Mouse (Mus musculus): Measurements from ENCODE around the gene Gm10912. TPM values are rescaled to one million over a fixed set of nuclear protein-coding genes. Genes with fewer than 3 reads are reported as not detected.
"Not testable (repeated sequence)": the region's sequence is repeated elsewhere in the genome, so short reads cannot be mapped to it uniquely, and the experiment has no call there.

The Gm10912 gene
- not detected in 2 replicates for polyA plus RNA-seq (2016; fragmentation: Nextera tagmentation; extraction: Ambion mirVana)

GRCm38 (mm10) chr2:104065526-104065925 lies at the start of gene Gm10912:
Gene Gm10912, plus strand, starts transcription at chr2:104065826.
- not testable (repeated sequence) for H3K9ac ChIP-seq (replicated peaks); H3K4me1 ChIP-seq (replicated peaks); H3K27me3 ChIP-seq; H3K27ac ChIP-seq; H3K4me2 ChIP-seq; H3K4me3 ChIP-seq (replicated peaks); H3K9me3 ChIP-seq; ATAC-seq (ENCODE audit: insufficient number of reproducible peaks, insufficient read depth, low FRiP score, low TSS enrichment, low read depth)
- WGBS = 91% methylated on average over 6 of the region's 6 CpGs
- peaks cover 13% of the 10 kb centered on the region for H3K36me3 ChIP-seq

GRCm38 (mm10) chr2:104023096-104023495 lies 42.5 kb upstream of the Gm10912 start:
- Histone ChIP-seq H3K9ac (replicated peaks) (no peak overlapping the region), H3K27me3 (no peaks in the 10 kb centered on the region), H3K27ac (no peak overlapping the region), H3K9me3 (no peaks in the 10 kb centered on the region), H3K4me3 (replicated peaks) (no peak overlapping the region), H3K36me3 (no peaks in the 10 kb centered on the region), H3K4me1 (replicated peaks) (no peaks in the 10 kb centered on the region), H3K4me2 (no peak overlapping the region)
- 81% methylated on average over 7 of the region's 7 CpGs for WGBS
- ATAC-seq (ENCODE audit: insufficient number of reproducible peaks, insufficient read depth, low FRiP score, low TSS enrichment, low read depth) = no peak

- no peaks in the 10 kb centered on the region for H3K36me3 ChIP-seq
- no peak overlapping the region for H3K9ac ChIP-seq (replicated peaks)
- H3K4me3 ChIP-seq (replicated peaks) = no peak overlapping the region
- H3K27ac ChIP-seq = no peak overlapping the region
- no peak for ATAC-seq (ENCODE audit: insufficient number of reproducible peaks, insufficient read depth, low FRiP score, low TSS enrichment, low read depth)
- H3K4me1 ChIP-seq (replicated peaks) = peaks cover 13% of the 10 kb centered on the region
- 89% methylated on average over 4 of the region's 4 CpGs for WGBS
- H3K27me3 ChIP-seq = no peaks in the 10 kb centered on the region
- H3K9me3 ChIP-seq = no peaks in the 10 kb centered on the region
- H3K4me2 ChIP-seq = no peak overlapping the region
Observed at GRCm38 (mm10) chr2:104024656-104025055, 41.0 kb upstream of the Gm10912 start.

- H3K27me3 ChIP-seq = no peaks in the 10 kb centered on the region
- peak within 1 kb of the TSS; percentile 89 for H3K9ac ChIP-seq (replicated peaks)
- H3K9me3 ChIP-seq = no peaks in the 10 kb centered on the region
- ATAC-seq (ENCODE audit: insufficient number of reproducible peaks, insufficient read depth, low FRiP score, low TSS enrichment, low read depth) = peak; percentile 96
- H3K4me3 ChIP-seq (replicated peaks) = peak within 1 kb of the TSS; percentile 87
- WGBS = 2% methylated on average over 43 of the region's 44 CpGs
- H3K36me3 ChIP-seq = peaks cover 9% of the 10 kb centered on the region
- H3K27ac ChIP-seq = peak within 1 kb of the TSS; percentile 67; the same call in 1 of the 2 replicates
- peak within 1 kb of the TSS; percentile 80 for H3K4me2 ChIP-seq
- peaks cover 16% of the 10 kb centered on the region for H3K4me1 ChIP-seq (replicated peaks)
Observed at GRCm38 (mm10) chr2:104027458-104028138, 38.0 kb upstream of the Gm10912 start, which contains the start of gene Fbxo3. Gene Fbxo3, plus strand, starts transcription at chr2:104027721.

- peaks cover 16% of the 10 kb centered on the region for H3K4me1 ChIP-seq (replicated peaks)
- H3K27me3 ChIP-seq = no peaks in the 10 kb centered on the region
- peak within 1 kb of the TSS; percentile 89 for H3K9ac ChIP-seq (replicated peaks)
- H3K9me3 ChIP-seq = no peaks in the 10 kb centered on the region
- H3K36me3 ChIP-seq = peaks cover 13% of the 10 kb centered on the region
- peak within 1 kb of the TSS; percentile 87 for H3K4me3 ChIP-seq (replicated peaks)
- H3K4me2 ChIP-seq = peak within 1 kb of the TSS; percentile 80
- peak; percentile 50; the same call in 1 of the 2 replicates for ATAC-seq (ENCODE audit: insufficient number of reproducible peaks, insufficient read depth, low FRiP score, low TSS enrichment, low read depth)
- H3K27ac ChIP-seq = peak within 1 kb of the TSS; percentile 67; the same call in 1 of the 2 replicates
- WGBS = under 1% methylated on average over 32 of the region's 32 CpGs
Observed at GRCm38 (mm10) chr2:104028139-104028723, 37.4 kb upstream of the Gm10912 start, which contains the start of gene 4931422A03Rik. Gene 4931422A03Rik, minus strand, starts transcription at chr2:104028361.

- H3K4me3 ChIP-seq (replicated peaks) = peak overlapping the region; percentile 87
- peak overlapping the region; percentile 89; the same call in 1 of the 2 replicates for H3K9ac ChIP-seq (replicated peaks)
- ATAC-seq (ENCODE audit: insufficient number of reproducible peaks, insufficient read depth, low FRiP score, low TSS enrichment, low read depth) = no peak
- WGBS = 86% methylated on average over 2 of the region's 2 CpGs
- H3K4me1 ChIP-seq (replicated peaks) = peaks cover 16% of the 10 kb centered on the region
- no peaks in the 10 kb centered on the region for H3K27me3 ChIP-seq
- no peaks in the 10 kb centered on the region for H3K9me3 ChIP-seq
- no peak overlapping the region for H3K27ac ChIP-seq
- peaks cover 20% of the 10 kb centered on the region for H3K36me3 ChIP-seq
- H3K4me2 ChIP-seq = peak overlapping the region; percentile 80
Observed at GRCm38 (mm10) chr2:104029074-104029473, 36.6 kb upstream of the Gm10912 start.

GRCm38 (mm10) chr2:104030381-104030780 lies 35.2 kb upstream of the Gm10912 start:
- 84% methylated on average over 3 of the region's 3 CpGs for WGBS
- Histone ChIP-seq H3K4me2 (no peak overlapping the region), H3K36me3 (peaks cover 31% of the 10 kb centered on the region), H3K27me3 (no peaks in the 10 kb centered on the region), H3K4me3 (replicated peaks) (no peak overlapping the region), H3K9ac (replicated peaks) (no peak overlapping the region), H3K4me1 (replicated peaks) (peaks cover 16% of the 10 kb centered on the region), H3K9me3 (no peaks in the 10 kb centered on the region), H3K27ac (no peak overlapping the region)
- ATAC-seq (ENCODE audit: insufficient number of reproducible peaks, insufficient read depth, low FRiP score, low TSS enrichment, low read depth) = no peak

GRCm38 (mm10) chr2:104032056-104032455 lies 33.6 kb upstream of the Gm10912 start:
- H3K9me3 ChIP-seq = no peaks in the 10 kb centered on the region
- peaks cover 16% of the 10 kb centered on the region for H3K4me1 ChIP-seq (replicated peaks)
- H3K4me3 ChIP-seq (replicated peaks) = no peak overlapping the region
- H3K9ac ChIP-seq (replicated peaks) = no peak overlapping the region
- no peaks in the 10 kb centered on the region for H3K27me3 ChIP-seq
- H3K27ac ChIP-seq = no peak overlapping the region
- H3K4me2 ChIP-seq = no peak overlapping the region
- ATAC-seq (ENCODE audit: insufficient number of reproducible peaks, insufficient read depth, low FRiP score, low TSS enrichment, low read depth) = no peak
- peaks cover 46% of the 10 kb centered on the region for H3K36me3 ChIP-seq
- WGBS = 91% methylated on average over 3 of the region's 3 CpGs

GRCm38 (mm10) chr2:104034832-104035472 lies 30.7 kb upstream of the Gm10912 start:
- WGBS = 32% methylated on average over 3 of the region's 3 CpGs
- H3K36me3 ChIP-seq = peaks cover 64% of the 10 kb centered on the region
- no peak for ATAC-seq (ENCODE audit: insufficient number of reproducible peaks, insufficient read depth, low FRiP score, low TSS enrichment, low read depth)
- no peaks in the 10 kb centered on the region for H3K9me3 ChIP-seq
- no peak overlapping the region for H3K4me2 ChIP-seq
- no peak overlapping the region for H3K27ac ChIP-seq
- no peak overlapping the region for H3K4me3 ChIP-seq (replicated peaks)
- H3K4me1 ChIP-seq (replicated peaks) = peaks cover under 1% of the 10 kb centered on the region
- no peaks in the 10 kb centered on the region for H3K27me3 ChIP-seq
- no peak overlapping the region for H3K9ac ChIP-seq (replicated peaks)

GRCm38 (mm10) chr2:104035595-104035994 lies 30.0 kb upstream of the Gm10912 start:
- H3K27ac ChIP-seq = no peak overlapping the region
- no peak overlapping the region for H3K9ac ChIP-seq (replicated peaks)
- H3K4me1 ChIP-seq (replicated peaks) = no peaks in the 10 kb centered on the region
- ATAC-seq (ENCODE audit: insufficient number of reproducible peaks, insufficient read depth, low FRiP score, low TSS enrichment, low read depth) = no peak
- H3K9me3 ChIP-seq = no peaks in the 10 kb centered on the region
- WGBS = 88% methylated on average over 6 of the region's 6 CpGs
- H3K4me2 ChIP-seq = no peak overlapping the region
- peaks cover 69% of the 10 kb centered on the region for H3K36me3 ChIP-seq
- H3K27me3 ChIP-seq = no peaks in the 10 kb centered on the region
- H3K4me3 ChIP-seq (replicated peaks) = no peak overlapping the region

GRCm38 (mm10) chr2:104036316-104036715 lies 29.3 kb upstream of the Gm10912 start:
- Histone ChIP-seq H3K27ac (no peak overlapping the region), H3K36me3 (peaks cover 73% of the 10 kb centered on the region), H3K9me3 (no peaks in the 10 kb centered on the region), H3K9ac (replicated peaks) (no peak overlapping the region), H3K27me3 (no peaks in the 10 kb centered on the region), H3K4me3 (replicated peaks) (no peak overlapping the region), H3K4me1 (replicated peaks) (no peaks in the 10 kb centered on the region), H3K4me2 (no peak overlapping the region)
- ATAC-seq (ENCODE audit: insufficient number of reproducible peaks, insufficient read depth, low FRiP score, low TSS enrichment, low read depth) = no peak
- 86% methylated on average over 3 of the region's 3 CpGs for WGBS
